Mouse (Mus musculus): ENCODE measurements around the gene Srgap3. TPM values are rescaled to one million over a fixed set of nuclear protein-coding genes. Genes with fewer than 3 reads are reported as not detected.

Srgap3 gene
- total RNA-seq (2014; fragmentation: Nextera tagmentation) (3.4 and 4.0 TPM in 2 replicates), total RNA-seq (2017) (0.88 and 1.8 TPM in 2 replicates)

DNA sequence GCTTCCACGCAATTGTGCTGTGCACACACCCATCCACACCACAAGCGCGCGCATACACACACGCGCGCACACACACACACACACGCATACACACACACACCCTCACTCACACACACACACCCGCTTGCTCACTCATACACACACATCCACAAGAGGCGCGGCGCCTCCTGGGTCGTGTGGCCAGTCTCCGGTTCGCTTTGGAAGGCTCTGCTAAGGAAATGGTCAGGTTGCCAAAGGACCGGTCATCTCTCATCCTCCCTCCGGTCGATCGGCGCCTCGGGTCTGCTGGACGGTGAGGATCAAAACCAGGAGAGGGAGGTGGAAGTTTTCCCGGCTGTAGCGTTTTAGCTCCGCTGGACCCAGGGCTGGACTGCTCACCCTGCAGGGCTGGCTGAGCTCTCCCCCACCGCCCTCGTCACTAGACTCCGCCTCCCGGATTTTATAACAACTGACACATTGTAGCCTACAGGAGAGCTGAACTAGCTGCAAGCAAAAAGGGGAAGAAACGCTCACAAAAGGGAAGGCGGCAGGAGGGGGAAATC lies at the start of gene Srgap3:
Srgap3 (minus strand) TSS at position 372 of the 542 bp plus-strand sequence.
- peak; percentile 89 for ATAC-seq (replicated peaks; ENCODE audit: poor library complexity, severe bottlenecking)

DNA sequence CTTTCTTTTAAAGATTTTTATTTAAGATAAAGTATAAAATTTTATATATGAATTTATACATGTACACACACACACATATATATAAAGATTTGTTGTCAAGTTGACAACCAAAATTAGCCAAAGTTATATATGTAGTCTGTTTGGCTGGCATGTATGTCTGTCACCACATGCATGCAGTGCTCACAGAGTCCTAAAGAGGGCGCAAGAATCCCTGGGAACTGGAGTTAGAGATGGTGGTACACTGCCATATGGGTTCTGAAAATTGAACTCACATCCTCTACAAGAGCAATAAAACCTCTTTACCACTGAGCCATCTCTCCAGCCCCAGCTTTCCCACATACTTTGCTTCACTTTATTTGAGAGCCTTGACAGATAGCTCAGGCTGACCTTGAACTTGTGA lies 48.6 kb upstream of the Srgap3 start:
- ATAC-seq (replicated peaks; ENCODE audit: poor library complexity, severe bottlenecking), result no peak

DNA sequence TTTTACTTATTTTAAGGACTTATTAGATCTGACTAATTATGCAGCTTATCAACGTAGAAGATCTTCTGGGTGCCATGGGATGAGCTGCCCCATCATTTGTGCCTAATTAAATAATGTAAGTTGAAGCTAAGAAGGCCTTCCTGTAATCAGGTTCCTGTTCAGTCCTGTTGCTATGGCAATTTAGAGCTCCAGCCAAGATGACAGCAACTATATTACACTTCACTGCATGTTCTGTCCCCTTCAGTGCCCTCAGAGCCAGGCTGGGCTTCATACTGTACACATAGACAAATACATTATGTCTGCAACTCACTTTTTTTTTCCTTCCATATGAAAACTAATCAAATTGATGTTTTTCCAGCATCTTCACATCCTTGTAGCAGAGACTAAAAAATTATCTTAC lies 43.1 kb upstream of the Srgap3 start:
- ATAC-seq (replicated peaks; ENCODE audit: poor library complexity, severe bottlenecking), result no peak

DNA sequence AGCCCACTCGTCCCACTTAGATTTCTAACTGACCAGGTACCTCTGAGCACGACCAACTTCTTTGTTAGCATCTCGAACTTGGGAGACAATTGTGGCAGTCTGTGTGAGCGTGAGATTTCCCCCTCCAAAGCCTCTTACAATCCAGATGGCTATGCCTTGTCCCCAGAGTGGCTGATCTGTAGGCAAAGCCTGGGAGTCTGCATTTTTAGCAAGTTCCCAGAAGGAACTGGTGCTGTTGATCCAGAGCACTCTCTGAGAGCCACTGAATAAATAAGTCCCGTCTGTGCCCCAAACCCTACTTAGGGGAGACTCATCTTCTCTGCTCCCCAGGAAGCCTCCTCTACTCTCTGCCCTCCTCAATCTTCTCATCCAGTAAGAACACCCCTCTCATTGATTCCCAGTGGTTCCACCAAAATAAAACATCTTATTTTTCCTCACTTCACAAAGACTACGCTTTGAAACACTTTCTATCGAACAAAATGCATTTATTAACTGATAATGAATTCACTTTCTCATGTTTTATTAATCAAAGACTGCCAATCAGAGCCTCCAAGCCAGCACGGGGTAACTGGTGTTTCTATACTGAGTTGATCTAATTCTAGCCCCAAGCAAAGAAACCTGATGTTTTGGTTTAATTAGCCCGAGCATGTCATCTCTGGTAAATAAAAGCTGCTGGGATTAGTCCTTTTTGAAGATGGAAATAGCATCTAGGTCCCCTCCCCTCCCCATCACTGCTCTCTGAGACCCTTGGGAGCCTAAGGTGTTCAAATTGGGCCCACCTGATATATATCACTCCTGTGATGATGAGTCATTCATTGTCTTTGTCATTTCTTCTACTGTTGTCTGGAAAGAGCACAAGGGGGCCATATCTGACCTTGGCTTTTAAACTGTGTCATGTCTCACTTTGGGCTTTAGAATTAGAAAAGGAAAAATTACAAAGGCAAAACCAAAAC lies 38.6 kb upstream of the Srgap3 start:
- no peak for ATAC-seq (replicated peaks; ENCODE audit: poor library complexity, severe bottlenecking)

DNA sequence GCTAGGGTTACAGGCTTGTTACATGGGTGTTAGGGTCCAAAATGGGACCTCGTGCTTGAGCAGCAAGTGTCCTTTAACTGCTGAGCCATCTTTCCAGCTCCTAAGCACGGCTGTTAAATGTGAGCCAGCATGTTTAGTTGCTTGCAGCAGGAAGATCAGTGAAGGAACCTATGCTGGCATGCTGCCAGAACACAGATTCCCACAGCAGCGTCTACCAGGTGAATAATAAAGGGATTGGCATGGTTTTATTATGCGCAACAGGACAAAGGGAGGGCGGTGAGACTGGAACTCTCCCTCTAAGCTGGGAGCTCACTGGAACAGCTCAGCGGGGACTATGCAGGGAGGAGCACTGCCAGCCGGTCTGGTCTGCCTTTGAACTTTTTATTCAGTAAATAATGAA lies 35.2 kb upstream of the Srgap3 start:
- ATAC-seq (replicated peaks; ENCODE audit: poor library complexity, severe bottlenecking), result no peak

DNA sequence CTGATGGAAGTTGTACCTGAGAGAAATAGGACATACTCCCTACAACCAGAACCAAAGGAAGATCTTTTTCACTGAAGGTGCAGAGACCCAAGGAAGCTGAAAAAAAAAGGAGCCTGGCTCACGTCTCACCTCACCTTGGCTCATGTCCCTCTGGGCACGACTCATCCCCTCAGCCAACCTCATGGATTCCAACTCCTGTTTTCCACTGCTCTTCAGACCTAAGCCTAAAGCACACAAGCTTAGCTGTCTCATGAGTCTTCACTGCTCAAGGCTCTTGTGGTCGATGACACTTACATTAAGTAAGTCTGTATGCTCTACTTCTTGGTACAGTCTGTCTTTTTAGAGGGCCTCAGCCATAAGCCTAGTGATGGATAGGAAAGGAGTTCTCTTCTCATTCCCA lies 31.9 kb upstream of the Srgap3 start:
- ATAC-seq (replicated peaks; ENCODE audit: poor library complexity, severe bottlenecking), result no peak

DNA sequence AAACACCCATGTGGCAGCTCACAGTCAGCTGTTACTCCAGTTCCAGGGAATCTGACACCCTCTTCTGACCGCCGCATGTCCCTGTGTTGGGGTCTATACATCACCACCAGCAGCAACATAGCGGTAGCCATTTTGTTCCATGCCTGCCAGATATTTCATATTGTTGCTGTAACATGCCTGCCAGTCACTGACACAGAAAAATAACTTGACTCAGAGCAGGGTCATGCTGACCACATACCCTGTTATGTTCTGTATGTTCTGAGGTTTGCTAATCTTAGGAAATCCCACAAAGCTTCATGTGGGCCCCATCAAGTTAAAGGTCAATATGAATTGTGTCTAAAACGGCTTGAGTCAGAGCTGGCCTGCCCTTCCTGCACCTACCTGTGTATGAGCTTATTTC lies 30.2 kb upstream of the Srgap3 start:
- ATAC-seq (replicated peaks; ENCODE audit: poor library complexity, severe bottlenecking), result no peak

DNA sequence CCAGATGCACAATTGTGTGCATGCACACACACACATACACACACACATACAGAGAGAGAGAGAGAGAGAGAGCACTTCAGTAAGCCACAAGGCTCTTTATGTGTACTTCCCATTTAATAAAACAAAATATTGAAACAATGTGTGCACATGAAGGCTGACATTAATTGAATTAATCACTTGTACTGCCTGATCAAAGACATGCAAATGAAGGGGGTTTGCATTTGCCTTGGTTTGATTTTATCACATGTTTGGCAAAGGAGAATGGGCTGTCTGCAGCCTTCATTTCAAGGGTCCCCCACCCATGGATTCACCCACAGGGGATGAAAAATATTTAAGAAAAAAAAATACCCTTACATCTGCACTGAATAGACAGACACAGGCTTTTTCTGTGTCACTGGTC lies 29.5 kb upstream of the Srgap3 start:
- no peak for ATAC-seq (replicated peaks; ENCODE audit: poor library complexity, severe bottlenecking)

DNA sequence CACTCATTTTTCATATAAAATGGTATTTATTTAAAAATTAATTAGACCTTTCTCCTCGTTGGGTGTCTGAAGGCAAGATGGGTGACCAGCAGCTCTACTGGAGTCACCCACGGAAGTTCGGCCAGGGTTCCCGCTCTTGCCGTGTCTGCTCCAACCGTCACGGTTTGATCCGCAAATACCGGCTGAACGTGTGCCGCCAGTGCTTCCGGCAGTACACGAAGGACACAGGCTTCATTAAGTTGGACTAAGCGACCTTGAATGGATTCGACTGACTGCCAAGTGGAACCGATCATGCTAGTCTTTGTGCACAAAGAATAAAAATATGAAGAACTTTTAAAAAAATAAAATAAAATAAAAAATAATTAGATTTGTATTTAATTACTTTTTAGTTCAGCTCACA lies 29.1 kb upstream of the Srgap3 start:
- no peak for ATAC-seq (replicated peaks; ENCODE audit: poor library complexity, severe bottlenecking)

DNA sequence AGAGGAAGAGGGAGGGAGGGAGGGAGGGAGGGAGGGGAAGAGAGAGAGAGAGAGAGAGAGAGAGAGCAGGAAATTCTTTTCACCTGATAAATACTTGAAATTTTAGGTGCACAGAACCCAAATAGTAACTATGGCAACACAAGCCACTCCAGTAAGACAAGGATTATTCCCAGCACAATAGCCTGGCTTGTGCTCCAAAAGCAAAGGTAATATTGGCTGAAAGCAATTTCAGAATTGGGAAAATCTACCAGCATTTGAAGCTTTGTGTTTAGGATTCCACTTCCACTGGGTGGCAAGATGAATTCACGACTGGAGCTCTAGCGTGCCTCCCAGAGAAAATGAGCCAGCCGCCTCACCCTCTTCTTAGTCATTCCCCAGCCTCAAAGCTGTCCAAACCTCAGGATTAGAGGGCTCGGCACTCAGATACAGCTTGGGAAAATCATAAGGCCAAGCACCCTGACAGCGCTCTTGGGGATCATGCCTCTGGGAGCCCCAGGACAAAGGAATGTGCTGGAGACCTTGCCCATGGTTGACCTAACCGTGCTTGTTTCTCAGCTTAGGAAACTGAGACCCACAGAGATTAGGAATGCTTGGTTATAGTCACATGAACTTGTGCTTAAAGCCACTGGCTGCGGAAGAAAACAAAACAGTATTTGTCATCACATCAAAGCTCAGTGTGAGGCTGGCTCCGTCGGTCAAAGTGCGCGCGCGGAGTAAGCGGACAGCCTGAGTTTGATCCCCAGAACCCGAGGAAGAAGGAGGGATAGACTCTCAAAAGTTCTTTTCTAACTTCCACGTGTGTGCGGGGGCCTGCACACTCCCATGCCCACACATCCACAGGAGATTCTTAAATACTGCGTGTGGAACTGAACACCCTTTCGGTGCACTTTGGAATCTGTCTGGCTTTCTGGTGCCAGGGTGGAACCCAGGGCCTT lies 27.0 kb upstream of the Srgap3 start:
- ATAC-seq (replicated peaks; ENCODE audit: poor library complexity, severe bottlenecking), result no peak

DNA sequence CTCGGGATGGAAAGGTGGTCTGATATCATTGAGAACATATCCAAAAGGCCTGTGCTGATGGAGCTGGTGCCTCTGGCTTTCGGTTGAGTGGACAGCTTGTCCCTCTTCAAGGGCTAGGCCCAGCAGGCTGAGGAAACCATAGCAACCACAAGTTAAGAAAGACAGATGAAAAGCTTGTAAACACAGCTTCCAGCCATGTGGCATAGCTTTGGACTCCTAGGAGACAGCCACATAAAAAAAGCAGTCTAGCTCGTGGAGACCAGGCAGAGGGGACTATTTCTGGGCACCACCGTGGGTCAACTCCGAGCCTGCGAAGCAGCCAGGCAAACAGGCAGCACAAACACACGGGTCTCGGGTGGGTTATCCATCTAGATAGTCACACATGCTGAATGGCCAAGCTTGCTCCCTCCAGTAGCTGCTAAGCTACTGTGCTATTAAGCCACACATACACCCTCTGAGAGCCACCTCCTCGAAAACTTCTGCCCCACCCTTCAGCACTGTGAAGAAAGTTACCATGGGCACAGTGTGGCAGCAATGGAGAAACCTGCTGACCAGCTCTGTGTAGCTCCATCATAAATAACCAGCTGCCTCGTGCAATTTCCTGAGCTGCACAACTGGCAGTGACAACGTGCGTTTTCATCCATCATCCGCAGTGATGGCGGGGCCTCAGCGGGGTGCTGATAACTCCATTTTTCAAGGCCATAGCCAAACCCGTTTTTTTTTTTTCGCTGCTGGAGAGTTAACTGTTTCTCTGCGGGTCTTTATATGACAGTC lies 26.0 kb upstream of the Srgap3 start:
- ATAC-seq (replicated peaks; ENCODE audit: poor library complexity, severe bottlenecking), result peak; percentile 33; the same call in 1 of the 2 replicates

DNA sequence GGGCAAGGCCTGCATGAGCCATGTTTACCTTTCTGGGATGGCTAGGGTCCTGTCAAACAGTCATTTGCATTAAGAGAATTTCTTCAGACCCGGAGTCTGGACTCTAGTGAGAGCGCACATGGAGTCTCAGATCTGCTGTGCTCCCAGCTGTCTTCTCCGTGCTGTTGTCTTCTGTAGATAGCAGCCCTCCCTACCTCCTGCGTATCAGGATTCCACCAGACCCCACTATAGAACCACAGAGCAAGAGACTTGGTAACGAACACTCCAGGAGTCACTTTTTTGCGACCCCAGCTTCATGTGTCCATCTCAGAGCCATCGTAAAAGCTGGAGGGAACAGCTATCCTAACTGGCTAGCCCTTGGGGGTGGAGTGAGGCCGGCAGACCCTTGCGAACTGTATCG lies 25.1 kb upstream of the Srgap3 start:
- no peak for ATAC-seq (replicated peaks; ENCODE audit: poor library complexity, severe bottlenecking)

DNA sequence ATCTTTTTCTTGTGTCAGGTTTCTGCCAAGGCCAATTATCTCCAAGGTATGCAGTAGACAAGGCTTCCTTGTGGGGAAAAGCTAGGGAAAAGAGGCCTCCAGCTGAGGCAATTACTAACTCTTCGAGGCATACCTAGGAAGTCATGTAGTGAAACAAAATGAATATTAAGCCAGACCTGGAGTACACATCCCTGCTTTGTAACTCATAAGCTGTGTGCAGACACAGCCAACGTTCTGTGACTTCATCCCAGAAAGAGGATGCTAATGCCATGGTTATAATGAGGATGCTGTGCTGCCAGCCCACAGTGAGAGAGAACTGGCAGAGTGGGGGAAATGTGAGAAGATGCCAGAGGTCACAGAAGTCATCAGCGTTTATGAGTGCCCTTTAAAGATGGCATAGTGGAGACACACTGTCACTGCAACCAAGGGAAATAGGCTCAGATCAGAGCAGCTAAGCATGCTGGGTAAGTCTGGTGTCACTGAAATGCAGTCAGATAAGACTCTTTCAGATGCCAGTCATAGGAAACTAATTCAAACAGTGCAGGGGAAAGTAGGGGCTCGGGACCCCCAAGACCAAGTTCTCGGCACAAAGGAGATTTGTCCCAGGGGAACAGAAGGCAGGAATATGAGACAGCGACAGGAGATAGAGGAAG lies 24.2 kb upstream of the Srgap3 start:
- ATAC-seq (replicated peaks; ENCODE audit: poor library complexity, severe bottlenecking), result no peak

DNA sequence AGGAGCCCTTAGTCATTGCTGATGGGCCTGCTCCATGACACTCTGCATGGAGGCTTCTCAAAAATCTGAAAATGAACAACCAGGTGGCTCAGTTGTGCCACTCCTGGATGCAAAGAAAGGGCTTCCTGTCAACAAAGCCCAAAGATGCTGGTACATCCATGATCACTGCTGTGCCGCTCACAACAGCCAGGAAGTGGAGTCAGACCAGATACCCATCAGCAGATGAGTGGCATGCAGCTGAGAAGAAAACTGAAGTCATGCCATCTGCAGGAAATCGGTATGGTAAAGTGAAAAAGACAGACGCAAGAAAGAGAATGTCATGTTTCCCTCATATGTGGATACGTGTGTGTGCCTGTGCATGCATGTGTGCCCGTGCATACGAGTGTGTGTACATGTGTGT lies 20.3 kb upstream of the Srgap3 start:
- ATAC-seq (replicated peaks; ENCODE audit: poor library complexity, severe bottlenecking), result no peak

DNA sequence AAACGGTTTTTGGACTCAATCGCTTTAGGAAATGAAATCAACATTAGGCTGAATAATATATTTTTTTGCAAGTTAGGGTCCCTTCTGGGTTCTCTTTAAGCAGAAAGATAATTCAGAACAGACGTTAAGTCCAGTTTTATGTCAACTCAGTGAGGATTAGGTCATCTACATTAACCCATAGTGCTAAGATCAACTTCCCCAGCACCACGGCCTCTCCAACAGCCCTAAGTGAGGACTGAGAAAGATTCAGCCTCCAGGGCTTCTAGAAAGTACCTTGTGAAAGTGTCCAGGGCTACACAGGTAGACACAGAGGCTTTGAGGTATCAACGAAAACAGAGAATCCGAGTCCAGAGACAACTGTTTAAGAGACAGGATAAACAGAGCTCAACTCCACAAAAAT lies 11.3 kb upstream of the Srgap3 start:
- no peak for ATAC-seq (replicated peaks; ENCODE audit: poor library complexity, severe bottlenecking)

DNA sequence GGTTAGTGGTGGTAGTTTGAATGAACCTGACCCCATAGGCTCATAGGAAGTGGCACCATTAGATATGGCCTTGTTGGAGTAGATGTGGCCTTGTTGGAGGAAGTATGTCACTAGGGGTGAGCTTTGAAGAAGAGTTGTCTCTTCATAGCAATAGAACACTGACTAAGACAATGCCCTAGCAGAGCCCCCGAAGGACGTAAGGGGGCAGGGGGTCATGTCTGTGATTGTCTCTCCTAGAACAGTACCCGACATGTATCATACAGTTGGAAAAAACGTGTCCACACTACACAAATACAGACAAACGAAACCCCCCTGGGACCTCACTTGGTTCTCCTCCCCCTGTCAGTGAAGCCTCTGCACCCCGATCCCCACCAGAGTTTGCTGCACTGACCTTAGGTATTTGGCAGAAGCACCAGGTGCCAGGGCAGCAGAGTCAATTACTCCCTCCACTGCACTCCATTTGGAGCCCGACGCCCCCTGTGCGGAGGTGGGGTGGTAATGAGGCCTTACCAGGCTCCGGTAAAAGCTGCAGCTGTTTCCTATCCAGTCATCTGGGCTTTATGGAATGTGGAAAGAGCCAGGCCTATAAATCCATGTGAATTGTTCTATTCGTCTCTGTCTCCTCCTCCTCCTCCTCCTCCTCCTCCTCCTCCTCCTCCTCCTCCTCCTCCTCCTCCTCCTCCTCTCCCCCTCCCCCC lies 10.7 kb upstream of the Srgap3 start:
- ATAC-seq (replicated peaks; ENCODE audit: poor library complexity, severe bottlenecking), result no peak

DNA sequence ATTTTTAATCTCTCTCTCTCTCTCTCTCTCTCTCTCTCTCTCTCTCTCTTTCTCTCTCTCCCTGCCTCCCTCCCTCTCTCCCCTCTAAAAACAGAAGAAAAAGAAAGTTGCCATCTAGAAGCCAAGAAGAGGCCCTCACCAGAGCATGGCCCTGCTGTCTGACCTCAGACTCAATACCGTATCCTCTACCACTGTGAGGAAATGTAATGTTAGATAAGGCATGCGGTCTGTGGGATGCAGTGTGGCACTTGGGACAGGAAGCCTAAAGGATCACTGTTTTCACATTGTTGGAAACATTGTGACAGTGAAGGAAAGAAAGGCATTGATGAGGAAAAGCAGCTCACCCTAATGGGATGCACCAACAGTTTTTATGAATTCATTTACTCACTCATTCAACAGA lies 8.7 kb upstream of the Srgap3 start:
- ATAC-seq (replicated peaks; ENCODE audit: poor library complexity, severe bottlenecking), result peak; percentile 63; the same call in 1 of the 2 replicates

DNA sequence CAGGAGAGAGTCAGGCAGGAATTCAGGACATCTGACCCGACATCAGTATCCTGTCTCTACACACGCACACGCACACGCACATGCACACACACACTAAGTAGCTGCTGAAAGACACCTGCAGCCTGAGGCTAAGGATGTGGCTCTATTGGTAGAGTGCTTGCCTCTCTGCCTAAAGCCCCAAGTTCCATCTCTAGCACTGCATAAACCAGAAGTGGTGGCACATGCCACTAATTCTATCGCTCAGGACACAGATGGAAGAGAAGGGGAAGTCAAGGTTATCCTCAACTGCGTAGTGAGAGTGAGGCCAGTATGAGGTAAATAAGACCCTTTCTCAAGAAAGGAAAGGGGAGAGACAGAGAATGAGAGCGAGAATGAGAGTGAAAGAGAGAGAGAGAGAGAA lies 6.8 kb upstream of the Srgap3 start:
- ATAC-seq (replicated peaks; ENCODE audit: poor library complexity, severe bottlenecking), result peak; percentile 60

DNA sequence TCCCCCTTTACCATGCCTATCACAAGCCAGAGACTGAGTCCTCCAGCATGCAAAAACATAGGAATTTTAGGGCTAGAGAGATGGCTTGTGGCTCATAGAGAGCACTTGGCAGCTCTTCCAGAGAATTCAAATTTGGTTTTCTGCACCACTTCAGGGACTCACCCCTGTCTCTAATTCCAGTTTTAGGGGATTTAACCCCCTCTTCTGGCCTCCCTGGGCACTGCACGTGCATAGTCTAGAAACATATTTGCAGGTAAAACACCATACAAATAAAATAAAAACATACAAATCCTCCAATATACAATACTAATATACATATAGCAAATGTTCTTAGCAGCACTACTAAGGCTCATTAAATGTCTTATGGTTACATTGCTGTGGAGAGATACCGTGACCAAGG lies 4.2 kb upstream of the Srgap3 start:
- no peak for ATAC-seq (replicated peaks; ENCODE audit: poor library complexity, severe bottlenecking)

All from granulocyte monocyte progenitor cell, adult 5-6 weeks (primary cell).